8 mouse cellular contexts compared by ENCODE assay signal in the genomic region with DNA sequence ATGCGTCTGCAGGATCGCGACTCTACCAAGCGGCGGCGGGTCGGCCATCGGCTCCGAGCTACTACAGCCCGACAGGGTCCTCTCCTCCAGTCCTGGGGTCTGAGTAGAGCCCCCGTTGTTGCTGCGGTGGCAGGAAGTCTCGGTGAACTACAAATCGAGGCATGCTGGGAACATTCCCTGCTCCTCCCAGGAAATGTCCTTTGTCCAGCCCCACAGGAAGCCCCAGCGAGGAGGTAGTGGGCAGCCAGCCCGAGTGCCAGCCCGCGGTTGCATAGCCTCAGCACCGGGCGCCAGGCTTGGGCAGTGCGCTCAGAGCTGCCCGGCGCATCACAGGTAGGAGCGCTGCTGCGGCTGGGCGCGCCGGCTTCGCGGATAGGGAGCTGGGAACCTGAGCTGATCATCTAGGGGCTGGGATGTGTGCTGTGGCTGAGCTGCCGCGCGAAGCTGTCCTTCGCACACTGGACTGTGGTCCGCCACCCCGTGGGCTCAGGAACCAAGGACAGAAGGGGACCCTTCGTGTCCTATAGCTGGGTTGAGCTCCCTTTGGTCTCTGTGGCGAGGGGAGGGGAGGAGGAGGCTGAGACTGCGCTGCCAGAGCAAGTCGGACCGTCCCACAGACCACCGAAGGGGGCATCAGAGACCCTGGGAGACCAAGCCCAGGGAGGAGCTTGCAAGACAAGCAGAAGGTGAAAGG. TPM values are rescaled to one million over a fixed set of nuclear protein-coding genes. Genes with fewer than 3 reads are reported as not detected.
DNase-seq lines count a peak whose midpoint lies in the region; ATAC-seq lines count a peak whose summit lies in the region.

A gene (plus strand): TSS at position 216 of the 694 bp plus-strand sequence.

- peak; percentile 89 for DNase-seq in adrenal gland, adult 2 months
- DNase-seq in gastrocnemius, postnatal 10 days: peak; percentile 76
- DNase-seq in left cerebral cortex, adult 11 months (ENCODE audit: low spot score): peak; percentile 62
- DNase-seq in lung, postnatal 25 days (ENCODE audit: low spot score): peak; percentile 83
- peak; percentile 86 for DNase-seq in retina, postnatal 1 day

- H3K4me3 ChIP-seq in hindbrain, embryonic 16.5 days (ENCODE audit: low read length): peak within 1 kb of the TSS; percentile 67

- peak; percentile 66 for ATAC-seq in common myeloid progenitor, adult 5-6 weeks (replicated peaks; ENCODE audit: low read depth, poor library complexity, severe bottlenecking)
- peak; percentile 96 for ATAC-seq in hindbrain, embryonic 16.5 days
- ATAC-seq in erythroid progenitor cell, adult 5-6 weeks (replicated peaks; ENCODE audit: low FRiP score, poor library complexity, severe bottlenecking): no peak

- peak within 1 kb of the TSS; percentile 85 for H3K4me2 ChIP-seq in hindbrain, embryonic 16.5 days (ENCODE audit: low read length)

- whole genome bisulfite sequencing in hindbrain, embryonic 16.5 days: under 1% methylated on average over 41 of the region's 42 CpGs

- no peaks in the 10 kb centered on the region for H3K36me3 ChIP-seq in hindbrain, embryonic 16.5 days (ENCODE audit: control insufficient read depth, insufficient read depth, low read length)

- H3K27me3 ChIP-seq in hindbrain, embryonic 16.5 days (replicated peaks; ENCODE audit: control insufficient read depth, insufficient read depth, low read length): no peaks in the 10 kb centered on the region

- peak within 1 kb of the TSS; percentile 85 for H3K27ac ChIP-seq in hindbrain, embryonic 16.5 days (ENCODE audit: low read depth, low read length)

- peak within 1 kb of the TSS; percentile 83 for H3K9ac ChIP-seq in hindbrain, embryonic 16.5 days (ENCODE audit: low read depth, low read length)

- no peaks in the 10 kb centered on the region for H3K9me3 ChIP-seq in hindbrain, embryonic 16.5 days (ENCODE audit: control insufficient read depth, low read length)

- H3K4me1 ChIP-seq in hindbrain, embryonic 16.5 days (ENCODE audit: control insufficient read depth, insufficient read depth, low read depth, low read length): peaks cover 25% of the 10 kb centered on the region

RNA-seq across cellular contexts. Expression of the gene that starts here (rescaled TPM):
- 1 to 10 TPM; 3.3 to 7.8 TPM for total RNA-seq in adrenal gland, adult 2 months (2021)
- 4.3 and 5.0 TPM in 2 replicates for polyA plus RNA-seq in adrenal gland, adult 2 months (2012; rRNA removed)
- total RNA-seq in common myeloid progenitor, adult 5-6 weeks (2017): 0.59 and 1.2 TPM in 2 replicates
- 1 to 10 TPM; 1.8 to 2.7 TPM for total RNA-seq in gastrocnemius, postnatal 10 days (2021)
- 14.4 and 15.1 TPM in 2 replicates for polyA plus RNA-seq in hindbrain, embryonic 16.5 days (2015; fragmentation: Nextera tagmentation; extraction: Ambion mirVana)
- total RNA-seq in erythroid progenitor cell, adult 5-6 weeks (2015; ENCODE audit: low replicate concordance): not detected in 2 replicates
- total RNA-seq in erythroid progenitor cell, adult 5-6 weeks (2017; ENCODE audit: low replicate concordance): not detected in 2 replicates
